Mouse (Mus musculus): ENCODE results near the gene H2-Eb1.

H2-Eb1 gene

DNA sequence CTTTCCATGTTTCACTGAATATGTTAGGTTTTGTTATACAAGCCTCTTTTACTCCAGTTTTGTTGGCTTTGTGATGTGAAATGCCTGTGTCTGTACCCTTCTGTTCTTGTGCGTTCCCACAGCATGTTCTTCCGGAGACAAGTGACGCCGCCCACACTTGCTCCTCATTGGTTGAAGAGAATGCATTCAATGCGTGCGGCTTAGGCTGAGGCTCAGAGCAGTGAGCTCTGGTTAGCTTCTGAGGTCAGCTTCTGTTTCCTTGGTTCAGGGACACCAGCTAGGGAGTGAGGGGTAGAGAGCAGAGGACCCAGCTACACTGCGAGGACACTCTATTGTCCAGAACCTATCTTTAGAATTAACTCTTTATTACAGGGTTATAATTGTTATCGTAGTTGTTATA is 14.1 kb upstream of the H2-Eb1 start:
- DNase-seq = peak; percentile 98

DNA sequence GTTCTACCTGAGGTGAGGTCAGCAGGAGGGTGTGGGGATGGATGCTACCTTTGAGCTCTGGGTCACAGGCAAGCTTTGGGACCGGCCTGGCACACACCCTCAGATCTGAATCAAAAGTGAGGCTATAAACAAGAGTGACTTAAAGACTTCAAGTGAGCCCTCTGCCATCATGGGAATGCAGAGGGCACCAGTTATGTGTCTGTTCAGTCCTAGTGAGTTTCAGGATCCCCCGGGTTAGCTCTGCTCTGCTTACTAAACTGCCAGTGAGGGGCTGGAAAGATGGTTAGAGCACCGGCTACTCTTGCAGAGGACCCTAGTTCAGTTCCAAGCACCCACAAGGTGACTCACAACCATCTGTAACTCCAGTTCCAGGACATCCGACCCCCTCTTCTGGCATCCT is 13.1 kb upstream of the H2-Eb1 start:
- peak; percentile 71 for DNase-seq

DNA sequence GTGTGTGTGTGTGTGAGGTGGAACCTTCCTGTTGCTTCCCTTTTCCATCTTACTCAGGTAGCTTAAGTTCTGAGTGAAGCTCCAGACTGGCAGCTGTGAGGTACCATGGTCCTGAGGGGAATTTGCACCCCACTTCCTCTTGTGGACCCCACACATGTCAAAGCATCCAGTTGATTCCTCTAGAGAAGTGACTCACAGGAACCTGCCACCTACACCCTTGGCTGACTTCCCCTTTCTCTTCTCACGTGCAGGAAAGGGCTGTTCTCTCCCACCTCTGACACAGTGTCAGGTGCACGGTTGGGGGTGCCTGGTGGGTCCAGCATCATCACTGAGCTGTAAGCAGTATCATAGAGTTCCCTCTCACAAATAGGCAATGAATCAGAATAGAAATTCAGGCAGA is 12.1 kb upstream of the H2-Eb1 start:
- DNase-seq = peak; percentile 93

DNA sequence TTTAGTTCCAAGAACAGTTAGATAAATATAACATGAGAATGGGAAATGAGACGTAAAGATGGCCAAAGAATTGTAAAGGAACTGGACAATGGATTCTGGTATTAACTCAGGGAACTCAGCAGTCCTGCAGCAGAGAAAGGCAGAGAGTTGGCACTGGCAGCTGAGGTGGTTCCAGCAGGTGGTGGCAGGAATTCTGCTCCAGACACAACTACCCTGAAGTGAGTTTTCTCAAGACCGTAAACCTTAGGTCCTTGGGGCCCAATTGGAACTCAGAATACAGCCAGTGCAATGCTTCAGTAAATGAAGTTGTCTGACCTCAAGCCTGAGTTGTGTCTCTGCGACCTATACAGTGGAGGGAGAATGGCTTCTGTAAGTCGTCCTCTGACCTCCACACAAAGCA is 11.4 kb upstream of the H2-Eb1 start:
- DNase-seq = no peak

DNA sequence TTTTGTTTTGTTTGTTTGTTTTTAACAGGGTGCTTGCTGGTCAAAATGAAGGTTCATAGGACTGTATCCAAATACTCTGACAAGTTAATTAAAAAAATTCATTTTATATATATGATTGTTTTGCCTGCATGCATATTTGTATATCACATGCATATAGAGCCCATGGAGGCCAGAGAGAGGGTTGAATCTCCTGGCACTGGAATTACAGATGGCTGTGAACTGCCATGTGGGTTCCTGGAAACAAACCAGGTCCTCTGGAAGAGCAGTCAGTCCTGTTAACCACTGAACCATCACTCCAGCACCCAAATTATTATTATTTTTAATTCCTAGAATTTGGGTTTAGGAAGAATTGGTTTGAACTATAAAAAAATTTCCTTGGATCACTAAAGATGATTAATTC is 10.4 kb upstream of the H2-Eb1 start:
- peak; percentile 74 for DNase-seq

DNA sequence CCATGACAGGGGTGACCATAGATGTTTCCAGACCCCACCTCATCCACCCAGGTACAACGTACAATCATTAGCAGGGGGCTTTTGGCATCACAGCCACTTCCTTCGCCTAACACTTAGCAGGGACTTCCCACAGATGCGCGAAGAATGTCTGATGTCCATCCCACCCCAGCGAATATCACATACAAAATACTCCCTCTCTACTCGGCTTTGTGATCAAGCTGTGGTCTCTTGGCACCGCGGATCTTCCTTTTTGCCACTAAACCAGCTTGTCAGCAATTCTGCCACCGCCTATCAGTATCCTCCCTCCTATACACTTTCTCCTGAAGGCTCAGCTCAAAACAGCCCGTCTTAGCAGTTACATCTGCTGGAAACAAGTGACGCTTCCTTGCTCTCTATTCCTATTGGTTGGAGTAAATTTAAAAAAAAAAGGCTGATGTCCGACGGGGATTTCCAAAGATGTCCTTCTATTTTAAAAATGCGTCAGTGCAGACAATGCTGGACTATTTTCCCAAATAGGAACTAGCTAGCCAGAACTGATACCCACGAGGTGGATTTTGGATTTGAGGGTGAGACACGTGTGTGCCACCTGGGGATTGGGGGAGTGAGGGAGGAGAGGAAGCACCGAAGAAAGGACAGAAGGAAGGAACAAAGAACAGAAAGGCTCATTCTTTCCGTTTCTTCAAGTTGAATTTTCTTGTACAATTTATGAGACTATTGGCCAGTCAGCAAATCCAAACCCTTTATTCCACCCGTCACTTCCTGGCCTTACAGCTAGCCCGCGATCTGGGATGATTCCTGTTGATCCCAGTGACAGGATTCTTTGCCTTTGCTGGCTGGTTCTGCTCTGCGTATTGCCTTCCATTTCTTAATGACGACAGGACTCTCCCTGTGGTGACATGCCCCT is 9.5 kb upstream of the H2-Eb1 start:
- peak; percentile 97 for DNase-seq

DNA sequence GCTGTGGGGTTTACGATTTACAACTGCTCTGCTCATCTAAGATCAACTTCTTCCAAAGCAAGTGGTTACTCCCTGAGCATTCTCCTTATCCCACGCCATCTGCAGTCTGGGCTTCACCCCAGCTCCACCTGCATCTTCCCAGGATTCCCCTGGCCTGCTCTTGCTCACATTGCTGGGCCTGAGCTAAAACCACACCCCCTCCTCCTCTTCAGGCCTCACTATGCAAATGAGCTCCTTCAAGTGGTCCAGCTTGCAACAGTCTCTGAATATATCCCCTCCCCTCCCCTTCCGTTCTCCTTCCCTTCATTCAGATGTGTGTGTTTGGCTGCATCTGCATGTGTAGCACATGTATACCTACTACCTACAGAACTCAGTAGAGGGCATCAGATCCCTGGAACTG is 6.3 kb upstream of the H2-Eb1 start:
- DNase-seq = peak; percentile 91

DNA sequence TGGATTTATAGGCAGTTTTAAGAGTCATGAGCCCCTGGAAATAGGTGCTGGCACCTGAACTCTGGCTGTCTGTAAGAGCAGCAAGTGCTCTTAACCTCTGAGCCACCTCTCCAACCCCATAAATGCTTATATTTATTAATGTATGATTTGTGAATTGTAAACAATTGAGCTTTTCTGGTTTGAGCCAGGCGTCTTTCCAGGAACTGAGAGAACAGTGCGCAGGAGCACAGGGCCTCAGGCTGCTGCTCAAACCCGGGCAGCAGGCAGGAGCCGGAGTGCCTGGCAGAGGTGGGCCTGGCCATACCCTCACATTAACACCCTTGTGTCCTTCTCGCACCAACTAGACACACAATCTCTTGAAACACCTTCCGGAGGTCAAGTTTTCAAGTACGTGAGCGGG is 5.6 kb upstream of the H2-Eb1 start:
- peak; percentile 61 for DNase-seq

DNA sequence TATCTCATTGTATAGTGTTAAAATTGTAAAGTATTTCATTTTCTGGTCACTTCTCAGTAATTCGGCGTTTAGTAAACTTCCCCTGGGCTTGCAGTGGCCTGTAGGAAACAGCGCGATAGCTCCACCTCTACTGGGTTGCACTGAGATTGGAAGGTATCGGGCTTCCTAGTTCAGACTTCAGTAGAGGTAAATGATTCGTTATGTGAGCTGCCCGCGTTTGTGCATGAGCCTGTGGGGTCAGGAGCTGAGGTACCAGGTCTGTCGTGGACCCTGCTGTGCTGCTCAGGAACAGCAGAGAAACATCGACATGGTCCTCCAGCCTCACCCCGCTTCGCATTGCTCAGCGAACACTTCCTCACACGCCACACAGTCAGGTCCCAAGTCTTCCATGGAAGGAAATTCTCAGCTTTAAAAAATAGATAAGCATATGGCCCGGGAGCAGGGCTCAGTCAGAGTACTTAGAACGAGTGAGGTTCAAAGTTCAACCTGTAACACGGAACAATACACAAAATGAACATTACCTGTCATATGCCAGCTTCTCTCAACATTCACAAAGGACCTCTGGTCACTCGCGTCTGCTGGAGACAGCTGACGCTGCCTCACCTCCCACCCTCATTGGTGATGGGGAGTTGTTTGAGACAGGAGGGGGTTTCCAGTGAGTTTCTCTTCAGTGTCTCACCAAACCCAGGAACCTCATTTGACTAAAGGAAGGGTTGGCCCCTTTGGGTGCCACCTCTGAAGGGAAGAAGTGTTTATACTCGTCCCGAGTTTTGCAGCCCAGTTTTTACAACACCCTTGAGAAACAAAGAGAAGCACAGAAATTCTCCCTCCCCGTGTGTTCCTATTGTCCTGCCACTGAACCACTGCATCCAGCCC is 4.7 kb upstream of the H2-Eb1 start:
- peak; percentile 95 for DNase-seq

DNA sequence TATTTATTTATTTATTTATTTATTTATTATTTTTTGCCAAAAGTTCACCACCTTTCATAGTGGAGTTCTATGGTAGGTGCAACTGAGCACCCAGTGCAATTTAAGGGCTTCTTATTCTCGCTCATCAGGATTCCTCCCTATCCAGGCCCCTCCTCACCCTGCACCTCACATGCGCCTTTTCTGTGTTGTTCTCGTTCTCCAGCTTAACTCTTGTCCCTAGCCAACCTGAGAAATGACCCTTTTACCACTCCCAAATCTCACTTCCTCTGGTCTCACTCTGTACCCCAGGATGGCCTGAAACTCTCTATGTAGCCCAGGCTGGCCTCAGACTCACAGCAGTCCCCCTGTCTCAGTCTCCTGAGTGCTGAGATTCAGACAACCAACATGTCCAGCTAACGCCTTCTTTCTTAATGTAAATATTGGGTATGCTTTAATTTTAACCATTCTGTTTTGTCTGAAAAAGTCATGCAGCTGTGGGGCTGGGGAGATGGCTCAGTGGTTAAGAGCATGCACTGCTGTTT is 3.9 kb upstream of the H2-Eb1 start:
- DNase-seq = peak; percentile 48

DNA sequence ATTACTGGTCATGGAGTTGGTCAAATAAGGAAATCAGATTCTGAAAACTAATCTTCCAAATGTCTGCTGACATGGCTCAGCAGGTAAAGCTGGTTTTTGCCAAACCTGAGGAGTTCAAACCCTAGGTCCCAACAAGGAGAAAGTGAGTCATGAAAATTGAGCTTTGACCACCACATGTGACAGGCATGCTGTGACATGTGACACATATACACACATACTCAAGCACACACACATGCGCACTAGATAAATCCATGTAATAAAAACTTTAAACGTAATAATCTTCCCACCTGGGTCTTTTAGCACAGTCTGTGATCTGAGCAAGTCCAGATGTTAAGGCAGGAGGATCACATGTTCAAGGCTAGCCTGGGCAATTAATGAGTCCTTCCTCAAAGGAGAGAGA is 1.9 kb upstream of the H2-Eb1 start:
- DNase-seq = peak; percentile 49

DNA sequence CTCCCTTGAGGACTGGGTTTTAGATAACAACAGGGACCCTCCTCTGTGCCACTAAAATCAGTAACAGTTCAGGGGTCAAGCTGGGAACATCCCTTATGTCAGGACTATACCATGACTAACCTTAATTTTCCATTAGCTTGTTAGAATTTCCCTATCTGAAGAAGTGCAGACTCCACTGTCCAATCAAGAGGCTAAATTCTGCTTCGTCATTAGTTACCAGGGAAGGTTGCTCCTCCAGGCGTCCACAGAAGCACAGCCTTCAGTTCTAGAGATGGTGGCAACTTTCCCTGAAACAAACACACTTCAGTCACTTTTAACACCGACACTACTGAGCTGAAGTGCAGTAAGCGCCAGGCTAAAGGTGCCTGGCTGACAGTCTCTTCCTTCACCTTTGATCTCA is 916 bp upstream of the H2-Eb1 start:
- DNase-seq = peak; percentile 97

DNA sequence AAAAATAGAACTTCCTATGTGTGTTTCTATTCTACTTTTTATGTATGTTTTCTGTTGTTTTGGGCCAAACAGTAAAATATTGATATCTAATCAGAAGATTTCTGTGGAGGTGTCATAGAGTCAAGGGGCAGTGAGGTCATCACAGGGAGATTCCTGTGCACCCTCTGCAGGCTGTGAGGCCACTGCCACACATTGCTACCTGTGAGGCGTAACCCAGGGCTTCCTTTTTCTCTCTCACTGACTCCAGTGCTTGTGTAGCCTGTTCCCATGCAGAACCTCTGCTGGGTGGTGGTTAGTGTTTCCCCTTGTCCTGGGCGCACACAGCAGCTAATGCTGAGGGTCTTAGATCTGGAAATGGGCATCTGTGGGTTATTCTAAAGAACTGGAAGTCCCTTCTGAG is 740 bp downstream of the H2-Eb1 start:
- peak; percentile 87 for DNase-seq

DNA sequence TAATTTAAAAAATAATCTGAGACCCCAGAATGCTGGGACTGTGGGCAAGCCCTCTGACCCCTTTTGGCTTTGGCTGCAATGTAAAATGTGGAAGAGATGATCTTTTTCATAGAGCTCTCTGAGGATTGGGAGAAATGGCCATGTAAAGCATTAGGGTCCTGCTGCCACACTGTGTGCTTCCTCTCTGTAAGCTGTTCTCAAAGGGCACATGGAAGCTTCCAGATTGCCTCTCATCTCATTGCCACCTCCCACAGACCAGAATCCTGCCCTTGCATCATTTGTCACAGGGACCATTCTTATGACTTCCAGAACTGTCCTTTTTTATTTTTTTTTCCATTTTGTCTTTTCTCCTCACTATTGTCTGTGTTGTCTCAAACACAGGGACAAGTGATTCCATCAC is 1.5 kb downstream of the H2-Eb1 start:
- DNase-seq = peak; percentile 50

DNA sequence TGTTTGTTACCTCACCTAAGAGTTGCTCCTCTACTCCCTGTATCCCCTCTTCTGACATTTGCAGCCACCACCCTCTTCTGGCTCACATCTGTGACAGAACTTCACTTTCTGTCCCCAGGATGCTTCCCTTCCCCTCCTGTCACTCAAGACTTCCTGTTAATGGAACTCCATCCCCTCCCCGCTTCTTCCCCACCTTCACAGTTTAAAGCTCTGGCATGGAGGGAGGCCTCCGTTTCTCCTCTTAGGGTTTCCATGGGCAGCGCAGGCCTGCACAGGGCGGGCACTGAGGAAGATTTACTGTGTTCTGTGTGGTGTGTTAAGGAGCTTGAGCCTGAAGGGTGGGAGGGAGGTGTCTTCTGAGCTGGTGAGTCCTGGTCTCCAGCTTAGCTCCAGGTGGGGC is 2.5 kb downstream of the H2-Eb1 start:
- peak; percentile 89 for DNase-seq

DNA sequence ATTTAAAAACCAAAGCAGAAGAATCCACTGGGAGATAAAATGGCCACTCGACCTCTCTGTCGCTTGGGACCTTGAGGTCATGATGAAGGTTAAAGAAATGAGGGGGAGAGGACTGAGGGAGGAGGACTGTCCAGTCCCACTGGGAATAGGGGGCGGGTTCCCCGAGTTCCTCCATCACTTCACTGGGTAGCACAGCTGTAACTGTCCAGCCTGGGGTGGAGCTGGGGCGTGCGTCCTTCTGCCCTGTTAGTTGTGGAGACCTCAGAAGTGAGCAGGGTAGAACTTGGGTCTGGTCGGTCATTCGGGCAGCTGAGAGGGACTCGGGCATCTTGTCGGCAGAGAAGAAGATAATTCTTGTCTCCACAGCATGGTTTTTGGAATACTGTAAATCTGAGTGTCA is 3.6 kb downstream of the H2-Eb1 start:
- peak; percentile 91 for DNase-seq

DNA sequence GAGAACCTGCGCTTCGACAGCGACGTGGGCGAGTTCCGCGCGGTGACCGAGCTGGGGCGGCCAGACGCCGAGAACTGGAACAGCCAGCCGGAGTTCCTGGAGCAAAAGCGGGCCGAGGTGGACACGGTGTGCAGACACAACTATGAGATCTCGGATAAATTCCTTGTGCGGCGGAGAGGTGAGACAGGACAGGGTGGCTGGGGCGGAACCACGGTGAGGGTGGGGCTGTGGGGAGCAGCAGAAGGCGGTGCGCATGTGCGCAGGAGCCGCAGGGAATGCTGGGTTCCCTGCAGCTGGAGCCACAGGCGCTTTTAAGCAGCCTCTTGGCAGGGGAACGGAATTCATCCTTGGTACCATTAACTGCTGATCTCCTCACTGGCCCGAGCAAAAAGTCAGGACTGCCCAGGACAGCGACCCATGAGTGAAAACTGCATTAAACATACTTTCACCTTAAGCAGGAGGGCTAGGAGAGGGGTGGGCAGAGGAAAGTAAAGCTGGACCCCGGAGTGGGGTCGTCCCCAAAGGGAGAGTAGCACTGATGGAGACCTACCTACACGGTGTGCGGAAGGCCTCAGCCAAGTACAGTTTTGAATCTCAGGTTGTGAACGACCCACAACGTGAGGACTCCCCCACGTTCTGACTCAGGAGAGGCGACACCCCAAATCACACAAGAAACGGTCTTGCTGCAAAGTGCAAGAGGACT is 4.2 kb downstream of the H2-Eb1 start:
- peak; percentile 98 for DNase-seq

DNA sequence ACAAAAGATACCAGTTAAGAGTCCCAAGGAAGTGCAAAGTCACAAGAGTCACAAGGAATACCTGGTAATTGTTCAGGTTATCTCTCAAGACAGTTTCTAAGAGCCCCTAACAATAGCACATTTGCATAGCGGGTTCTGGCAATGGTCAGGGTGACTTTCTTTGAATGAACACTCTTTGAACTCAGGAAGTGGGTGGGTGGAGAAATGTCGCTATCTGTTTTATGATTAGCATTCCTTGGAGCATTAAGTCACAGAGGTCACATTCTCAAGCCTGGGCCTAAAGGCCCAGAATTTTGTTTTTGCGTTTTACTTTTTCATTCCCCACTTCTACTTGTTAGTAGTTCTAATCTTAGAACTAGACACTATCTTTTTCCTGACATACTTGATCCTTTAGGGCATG is 4.9 kb downstream of the H2-Eb1 start:
- DNase-seq = peak; percentile 53

DNA sequence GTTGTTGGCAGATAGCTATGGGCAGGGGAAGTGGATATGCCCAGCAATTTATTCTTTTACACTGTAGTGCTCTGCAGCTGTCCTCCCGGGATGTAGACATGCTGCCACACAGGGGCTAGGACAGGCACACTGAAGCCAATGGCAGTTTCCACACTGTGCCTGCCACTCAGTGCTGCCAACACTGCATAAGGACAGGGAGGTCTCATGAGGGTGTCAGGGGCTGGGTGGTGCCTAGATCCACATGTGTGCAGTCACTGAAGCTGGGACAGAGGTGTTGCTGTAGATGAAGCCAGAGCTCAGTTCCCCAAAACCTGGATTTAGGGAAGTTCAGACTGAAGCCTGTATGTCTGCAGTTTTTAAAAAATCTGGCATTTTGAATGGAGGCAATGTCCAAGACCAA is 6.5 kb downstream of the H2-Eb1 start:
- DNase-seq = peak; percentile 82

DNA sequence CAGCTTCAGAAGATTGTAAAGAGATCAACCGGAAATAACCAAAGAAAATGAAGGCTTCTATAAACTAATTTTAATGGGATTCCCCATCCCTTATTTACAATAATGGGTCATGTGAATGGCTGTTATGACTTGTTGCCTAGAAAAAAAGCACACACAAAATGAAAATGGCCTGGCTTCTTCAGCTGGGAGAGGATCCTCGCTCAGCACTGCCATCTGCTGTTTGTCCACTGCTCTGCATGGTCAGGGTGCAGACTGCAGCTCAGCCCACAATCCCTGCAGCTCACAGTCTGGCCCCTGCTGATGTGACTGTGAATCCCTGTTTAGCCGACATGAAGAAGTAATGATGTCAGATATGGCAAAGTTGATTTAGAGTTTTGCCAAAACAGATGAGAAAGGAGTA is 7.7 kb downstream of the H2-Eb1 start:
- peak; percentile 96 for DNase-seq

DNA sequence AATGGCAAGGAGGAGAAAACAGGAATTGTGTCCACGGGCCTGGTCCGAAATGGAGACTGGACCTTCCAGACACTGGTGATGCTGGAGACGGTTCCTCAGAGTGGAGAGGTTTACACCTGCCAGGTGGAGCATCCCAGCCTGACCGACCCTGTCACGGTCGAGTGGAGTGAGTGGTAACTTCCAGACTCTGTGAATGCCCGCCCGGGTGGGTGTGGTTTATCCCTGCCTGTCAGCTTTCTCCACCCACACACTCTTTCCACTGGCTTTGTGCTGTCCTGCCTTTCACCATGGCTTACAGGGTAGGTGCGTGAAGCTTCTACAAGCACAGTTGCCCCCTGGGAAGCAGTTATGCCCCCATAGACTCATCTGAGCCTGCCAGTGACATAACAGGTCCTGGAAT is 8.6 kb downstream of the H2-Eb1 start:
- DNase-seq = peak; percentile 88

DNA sequence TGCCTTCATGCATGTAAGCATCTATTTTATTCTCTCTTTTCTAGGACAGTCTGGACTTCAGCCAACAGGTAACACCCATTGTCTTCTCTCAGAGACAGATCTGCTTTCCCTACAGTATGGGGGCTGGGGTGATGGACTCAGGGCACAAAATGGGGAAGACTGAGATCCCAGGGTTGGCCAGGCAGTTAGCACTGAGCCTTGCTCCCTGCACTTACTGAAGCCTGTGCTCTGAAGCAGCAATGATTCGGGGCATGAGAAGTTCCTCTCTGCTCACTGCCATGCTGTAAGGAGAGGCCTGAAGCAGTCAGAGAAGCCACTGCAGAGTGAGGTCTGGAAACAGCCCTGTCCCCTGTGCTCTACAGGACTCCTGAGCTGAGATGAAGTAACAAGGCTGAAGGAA is 9.8 kb downstream of the H2-Eb1 start:
- peak; percentile 68 for DNase-seq

DNA sequence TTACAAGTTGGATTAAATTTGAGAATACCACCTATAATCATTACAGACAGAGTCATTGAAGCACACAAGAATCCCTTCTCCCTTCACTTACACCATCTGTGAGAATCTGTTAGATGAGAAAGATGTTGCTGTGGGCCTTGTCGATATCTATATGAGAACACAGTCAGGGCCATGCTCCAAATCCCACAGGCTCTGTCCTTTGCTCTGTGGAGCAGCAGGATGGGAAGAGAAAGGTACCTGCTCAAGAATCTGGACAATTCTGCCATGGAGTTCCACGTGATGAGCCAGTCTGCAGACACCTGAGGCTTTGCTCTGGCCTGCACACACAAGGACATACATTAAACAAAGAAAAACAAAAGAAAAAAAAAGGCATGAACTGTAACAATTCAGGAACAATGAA is 11.0 kb downstream of the H2-Eb1 start:
- DNase-seq = no peak

Measured in heart, adult 11 months (tissue).